Mouse (Mus musculus): ENCODE results near the gene Gsg1. TPM values are rescaled to one million over a fixed set of nuclear protein-coding genes. Genes with fewer than 3 reads are reported as not detected.

Gene Gsg1
- not detected for polyA plus RNA-seq (2017; shearing (Covaris generic))

DNA sequence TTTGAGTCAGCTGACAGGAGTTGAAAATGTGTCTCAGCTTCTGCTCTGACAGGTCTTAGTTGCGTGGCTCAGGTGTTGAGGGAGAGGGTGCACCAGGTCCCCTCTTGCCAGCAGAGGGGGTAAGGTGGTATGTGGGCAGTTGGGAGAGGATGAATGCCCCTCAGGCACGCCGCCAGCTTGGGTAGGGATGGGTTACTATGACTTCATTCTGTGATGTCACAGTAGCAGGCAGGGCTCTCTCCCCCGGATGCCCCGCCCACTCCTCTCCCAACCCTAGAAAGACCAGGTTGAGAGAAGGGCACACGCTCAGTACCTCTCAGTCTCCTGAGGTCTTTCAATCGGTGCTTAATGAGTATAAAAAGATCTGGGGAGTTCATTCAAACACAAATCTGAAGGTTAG lies at the start of gene Gsg1:
Gene Gsg1 (minus strand): TSS at position 199 of the 400 bp plus-strand sequence.

GRCm38 (mm10) chr6:135197921-135198532 lies 56.1 kb downstream of the Gsg1 start, which contains the start of the genes Fam234b and Hebp1:
Gene Fam234b, plus strand, starts transcription at chr6:135197977.
Gene Hebp1, minus strand, starts transcription at chr6:135198022.

Other genes starting within 250 kb of the Gsg1 start
- gene Ddx47, start 242.7 kb downstream of the Gsg1 start, polyA plus RNA-seq (2017; shearing (Covaris generic)), result 162 TPM
- gene Gprc5a, start 188.7 kb downstream of the Gsg1 start, polyA plus RNA-seq (2017; shearing (Covaris generic)), result 1.3 TPM
- gene Gprc5d, start 136.1 kb downstream of the Gsg1 start, polyA plus RNA-seq (2017; shearing (Covaris generic)), result not detected
- gene Fam234b, start 56.4 kb downstream of the Gsg1 start, polyA plus RNA-seq (2017; shearing (Covaris generic)), result 20.6 TPM
- gene Hebp1, start 56.3 kb downstream of the Gsg1 start, polyA plus RNA-seq (2017; shearing (Covaris generic)), result not detected
- not detected for gene Pbp2, start 56.1 kb upstream of the Gsg1 start, polyA plus RNA-seq (2017; shearing (Covaris generic))
- gene Emp1, start 108.2 kb upstream of the Gsg1 start, polyA plus RNA-seq (2017; shearing (Covaris generic)), result 0.50 TPM